Mouse (Mus musculus) CH12.LX (cell line): Measurements from ENCODE around the gene Dnah17. TPM values are rescaled to one million over a fixed set of nuclear protein-coding genes. Genes with fewer than 3 reads are reported as not detected.

Experiments used
- DNase-seq: peaks from one replicate; pipeline ENCODE4 v3.0.0-alpha.2; 2013; ENCODE audit errors: extremely low read depth
- H3K27ac ChIP-seq: 2 replicates; pipeline ENCODE4 v1.5.1; 2012; ENCODE audit warnings: low read depth, mild to moderate bottlenecking, control low read depth, moderate library complexity; ENCODE audit not compliant: insufficient read depth
- H3K27me3 ChIP-seq: replicated peaks from 2 replicates; pipeline ENCODE3; 2012; ENCODE audit warnings: inconsistent platforms
- H3K36me3 ChIP-seq, 2 experiments: replicated peaks in 1 of 2; 2 replicates each; pipeline versions ENCODE3 to v1.6.1; 2012; ENCODE audit warnings: inconsistent platforms in 1 of 2, low read length in 1 of 2, mild to moderate bottlenecking in 1 of 2, mixed read lengths in 1 of 2, moderate library complexity in 1 of 2; ENCODE audit not compliant: control insufficient read depth in 1 of 2, insufficient read depth in 1 of 2
- H3K4me1 ChIP-seq, 2 experiments: 2 replicates each; pipeline ENCODE4 v1.6.1; 2012; ENCODE audit warnings: inconsistent platforms in 1 of 2, moderate library complexity in 1 of 2; ENCODE audit not compliant: insufficient read depth in 2 of 2, control insufficient read depth in 1 of 2
- H3K4me2 ChIP-seq: 2 replicates; pipeline ENCODE4 v1.6.1; 2012; ENCODE audit warnings: low read depth, mild to moderate bottlenecking, control low read depth; ENCODE audit not compliant: poor library complexity, insufficient read depth, severe bottlenecking
- H3K4me3 ChIP-seq, 3 experiments: fragments of 150-350 bp in 1 of 3; sonication (generic) in 1 of 3; replicated peaks in 1 of 3; 2 replicates each; pipeline versions ENCODE3 to v1.5.1; 2011 to 2012; ENCODE audit warnings: low read depth in 2 of 3, low read length in 2 of 3, mild to moderate bottlenecking in 2 of 3, moderate library complexity in 2 of 3, control low read depth in 1 of 3, improper control_type of control experiment in 1 of 3, inconsistent platforms in 1 of 3, mixed read lengths in 1 of 3; ENCODE audit not compliant: poor library complexity in 1 of 3
- H3K79me2 ChIP-seq: replicated peaks from 2 replicates; pipeline ENCODE4 v1.6.1; 2012; ENCODE audit warnings: mild to moderate bottlenecking, moderate library complexity; ENCODE audit not compliant: control insufficient read depth, poor library complexity, insufficient read depth, severe bottlenecking; ENCODE audit errors: extremely low read depth
- H3K9ac ChIP-seq: 2 replicates; pipeline ENCODE4 v1.6.1; 2012; ENCODE audit warnings: low read depth, mild to moderate bottlenecking, control low read depth, moderate library complexity; ENCODE audit not compliant: insufficient read depth
- H3K9me3 ChIP-seq: replicated peaks from 2 replicates; pipeline ENCODE3; 2012; ENCODE audit warnings: low read length, inconsistent platforms, mixed read lengths
- BHLHE40 ChIP-seq: IDR thresholded peaks from 2 replicates; pipeline ENCODE4 v1.6.1; 2011; ENCODE audit warnings: mild to moderate bottlenecking, low read depth, low read length, improper control_type of control experiment
- CHD1 ChIP-seq: IDR thresholded peaks from 2 replicates; pipeline ENCODE4 v1.6.1; 2012; ENCODE audit warnings: low read depth, low read length, improper control_type of control experiment, inconsistent platforms
- CHD2 ChIP-seq: IDR thresholded peaks from 2 replicates; pipeline ENCODE4 v1.6.1; 2011; ENCODE audit warnings: low read length, improper control_type of control experiment
- CTCF ChIP-seq, 2 experiments: IDR thresholded peaks in 1 of 2; conservative IDR thresholded peaks in 1 of 2; 2 replicates each; pipeline ENCODE4 v1.5.1; 2011 to 2012; ENCODE audit warnings: low read depth in 2 of 2, low read length in 2 of 2, improper control_type of control experiment in 1 of 2, inconsistent platforms in 1 of 2, mild to moderate bottlenecking in 1 of 2, moderate library complexity in 1 of 2
- E2F4 ChIP-seq: IDR thresholded peaks from 2 replicates; pipeline ENCODE4 v1.6.1; 2011; ENCODE audit warnings: low read depth, low read length, improper control_type of control experiment; ENCODE audit not compliant: insufficient replicate concordance
- ELF1 ChIP-seq: IDR thresholded peaks from 2 replicates; pipeline ENCODE4 v1.6.1; 2014; ENCODE audit warnings: low read depth, mild to moderate bottlenecking, inconsistent platforms, low read length, improper control_type of control experiment
- EP300 ChIP-seq: IDR thresholded peaks from 2 replicates; pipeline ENCODE4 v1.6.1; 2011; ENCODE audit warnings: low read length, improper control_type of control experiment
- ETS1 ChIP-seq: conservative IDR thresholded peaks from 2 replicates; pipeline ENCODE4 v1.6.1; 2012; ENCODE audit warnings: low read depth, mild to moderate bottlenecking, inconsistent platforms, low read length, improper control_type of control experiment, moderate library complexity
- GABPA ChIP-seq: IDR thresholded peaks from 2 replicates; pipeline ENCODE4 v1.6.1; 2012; ENCODE audit warnings: low read depth, low read length, improper control_type of control experiment, inconsistent platforms; ENCODE audit not compliant: insufficient replicate concordance
- IRF4 ChIP-seq: IDR thresholded peaks from 2 replicates; pipeline ENCODE4 v1.6.1; 2014; ENCODE audit warnings: low read depth, mild to moderate bottlenecking, inconsistent platforms, low read length, improper control_type of control experiment
- JUN ChIP-seq: IDR thresholded peaks from 2 replicates; pipeline ENCODE4 v1.6.1; 2011; ENCODE audit warnings: low read depth, mild to moderate bottlenecking, low read length, improper control_type of control experiment, moderate library complexity; ENCODE audit not compliant: insufficient read depth
- MAX ChIP-seq: IDR thresholded peaks from 2 replicates; pipeline ENCODE4 v1.6.1; 2011; ENCODE audit warnings: low read length, improper control_type of control experiment
- MEF2A ChIP-seq: IDR thresholded peaks from 2 replicates; pipeline ENCODE4 v1.6.1; 2014; ENCODE audit warnings: low read depth, mild to moderate bottlenecking, inconsistent platforms, low read length, improper control_type of control experiment, borderline replicate concordance
- MXI1 ChIP-seq: IDR thresholded peaks from 2 replicates; pipeline ENCODE4 v1.6.1; 2011; ENCODE audit warnings: mild to moderate bottlenecking, low read depth, low read length, improper control_type of control experiment
- MYC ChIP-seq: IDR thresholded peaks from 2 replicates; pipeline ENCODE4 v1.6.1; 2011; ENCODE audit warnings: low read depth, mild to moderate bottlenecking, improper control_type of control experiment, low read length
- NELFE ChIP-seq: IDR thresholded peaks from 2 replicates; pipeline ENCODE4 v1.6.1; 2011; ENCODE audit warnings: low read depth, low read length, improper control_type of control experiment
- RAD21 ChIP-seq: IDR thresholded peaks from 2 replicates; pipeline ENCODE4 v1.6.1; 2011; ENCODE audit warnings: low read depth, mild to moderate bottlenecking, low read length, improper control_type of control experiment, moderate library complexity
- RCOR1 ChIP-seq: conservative IDR thresholded peaks from 2 replicates; pipeline ENCODE4 v1.6.1; 2012; ENCODE audit warnings: low read depth, mild to moderate bottlenecking, inconsistent platforms, low read length, improper control_type of control experiment
- SIN3A ChIP-seq: IDR thresholded peaks from 2 replicates; pipeline ENCODE4 v1.6.1; 2012; ENCODE audit warnings: low read length, improper control_type of control experiment, inconsistent platforms
- TBP ChIP-seq: conservative IDR thresholded peaks from 2 replicates; pipeline ENCODE4 v1.6.1; 2011; ENCODE audit warnings: low read depth, low read length, improper control_type of control experiment
- TCF12 ChIP-seq: IDR thresholded peaks from 2 replicates; pipeline ENCODE4 v1.6.1; 2014; ENCODE audit warnings: low read depth, mild to moderate bottlenecking, inconsistent platforms, low read length, improper control_type of control experiment
- UBTF ChIP-seq: IDR thresholded peaks from 2 replicates; pipeline ENCODE4 v1.6.1; 2012; ENCODE audit warnings: low read depth, mild to moderate bottlenecking, inconsistent platforms, low read length, improper control_type of control experiment, moderate library complexity
- USF1 ChIP-seq: IDR thresholded peaks from 2 replicates; pipeline ENCODE4 v1.6.1; 2014; ENCODE audit warnings: low read depth, mild to moderate bottlenecking, inconsistent platforms, low read length, improper control_type of control experiment
- USF2 ChIP-seq: conservative IDR thresholded peaks from 2 replicates; pipeline ENCODE4 v1.6.1; 2011; ENCODE audit warnings: low read depth, low read length, improper control_type of control experiment
- ZC3H11A ChIP-seq: IDR thresholded peaks from 2 replicates; pipeline ENCODE4 v1.6.1; 2012; ENCODE audit warnings: low read depth, mild to moderate bottlenecking, inconsistent platforms, low read length, improper control_type of control experiment
- ZMIZ1 ChIP-seq: IDR thresholded peaks from 2 replicates; pipeline ENCODE4 v1.6.1; 2012; ENCODE audit warnings: low read depth, mild to moderate bottlenecking, inconsistent platforms, low read length, improper control_type of control experiment
- ZNF384 ChIP-seq: IDR thresholded peaks from 2 replicates; pipeline ENCODE4 v1.6.1; 2012; ENCODE audit warnings: low read depth, low read length, improper control_type of control experiment, inconsistent platforms
- dilution Hi-C: fragments of 300-500 bp; cut with MboI; formaldehyde crosslinking; loops from 2 replicates; pipeline ENCODE4 v1.14.3; 2020; ENCODE audit warnings: low sequenced_read_pairs; ENCODE audit not compliant: extremely low pct_unique_long_range_greater_than_20kb, extremely low pct_ligation_motif_present
- in situ Hi-C: fragments of 300-500 bp; cut with MboI; formaldehyde crosslinking; loops from 3 replicates; pipeline ENCODE4 v1.14.3; 2019; ENCODE audit warnings: low sequenced_read_pairs, low pct_ligation_motif_present, low pct_unique_long_range_greater_than_20kb, mixed read lengths
- polyA plus RNA-seq: library from polyadenylated mRNA; unstranded; fragments of >175 nt; gene quantifications from 2 replicates; pipeline ENCODE4 v1.2.1, GENCODE M21; 2012; ENCODE audit warnings: low read depth; ENCODE audit not compliant: insufficient read length
- total RNA-seq, 2 experiments: library from RNA; depleted of rRNA; stranded (reverse); fragments of 300-350 nt in 1 of 2; fragments of >200 nt in 1 of 2; gene quantifications; 2 replicates each; pipeline ENCODE4 v1.2.3; 2012 to 2014

The Dnah17 gene
- total and polyA plus RNA-seq, 3 experiments = 0.08 to 0.23 TPM; not detected in 1

GRCm38 (mm10) chr11:118060038-118060437, 70.4 kb downstream of the Dnah17 start:
- Histone ChIP-seq H3K27me3 (peaks cover 88% of the 10 kb centered on the region), H3K79me2 (no peaks in the 10 kb centered on the region), H3K9ac (no peak overlapping the region), H3K9me3 (no peaks in the 10 kb centered on the region), H3K36me3 (no peaks in the 10 kb centered on the region), H3K4me1 (peaks cover 9 to 26% of the 10 kb centered on the region in 2 experiments), H3K4me3 (peak overlapping the region in 1 of 3 experiments; percentile 1), H3K27ac (no peak overlapping the region), H3K4me2 (0 out of 2 replicates have a peak overlapping the region, but pooled peaks have one; percentile 11)
- DNase-seq = no peak
- dilution Hi-C loops (no loop called here), in situ Hi-C loops (no loop called here)
- no peak for TF ChIP-seq GABPA
- peak; percentile 39; the same call in 1 of the 2 replicates for TF ChIP-seq IRF4
- TF ChIP-seq MAX = peak; percentile 48; the same call in 1 of the 2 replicates
- TF ChIP-seq MXI1 = peak; percentile 47; the same call in 1 of the 2 replicates
- no peak for TF ChIP-seq ZMIZ1
- 0 out of 2 replicates have a peak, but pooled peaks have one; percentile 25 for TF ChIP-seq SIN3A
- TF ChIP-seq ELF1 = peak; percentile 24; the same call in 1 of the 2 replicates
- no peak for TF ChIP-seq ZNF384
- TF ChIP-seq USF2 = no peak
- TF ChIP-seq TCF12 = no peak; the same call in 1 of the 2 replicates
- no peak for TF ChIP-seq UBTF
- peak; percentile 89 for TF ChIP-seq BHLHE40
- no peak for TF ChIP-seq ZC3H11A
- TF ChIP-seq USF1 = no peak
- peak; percentile 65 for TF ChIP-seq ETS1
- TF ChIP-seq EP300 = peak; percentile 10; the same call in 1 of the 2 replicates
- no peak for TF ChIP-seq MYC
- 0 out of 2 replicates have a peak, but pooled peaks have one; percentile 35 for TF ChIP-seq RCOR1

- no peak overlapping the region for H3K9ac ChIP-seq
- H3K27ac ChIP-seq = no peak overlapping the region
- H3K36me3 ChIP-seq = no peaks in the 10 kb centered on the region
- dilution Hi-C loops (no loop called here), in situ Hi-C loops (no loop called here)
- H3K4me3 ChIP-seq = no peak overlapping the region
- no peak overlapping the region for H3K4me2 ChIP-seq
- H3K27me3 ChIP-seq = peaks cover 88% of the 10 kb centered on the region
- TF ChIP-seq TCF12 = no peak
- TF ChIP-seq RAD21 = no peak
- TF ChIP-seq USF2 = no peak
- no peak for TF ChIP-seq NELFE
- no peak for TF ChIP-seq GABPA
- no peak for TF ChIP-seq CHD2
- no peak for TF ChIP-seq CTCF (conservative IDR thresholded peaks at IDR 0.05 in 1 of 2, IDR thresholded peaks at IDR 0.05 in 1 of 2; ENCODE audit: low read depth in 2 of 2, low read length in 2 of 2)
- no peak for TF ChIP-seq BHLHE40
- TF ChIP-seq E2F4 = no peak
- no peak for TF ChIP-seq CHD1
- TF ChIP-seq MEF2A = no peak
- no peak for TF ChIP-seq TBP
- no peak for TF ChIP-seq JUN
- no peak for TF ChIP-seq RCOR1
- no peaks in the 10 kb centered on the region for H3K9me3 ChIP-seq
- DNase-seq = no peak
- peaks cover 10 to 30% of the 10 kb centered on the region in 2 experiments for H3K4me1 ChIP-seq
- no peaks in the 10 kb centered on the region for H3K79me2 ChIP-seq
Observed at GRCm38 (mm10) chr11:118058872-118059271, 71.6 kb downstream of the Dnah17 start.
